Mouse (Mus musculus): ENCODE results near the gene Pgpep1.

- no peak for TF ChIP-seq CTCF (IDR thresholded peaks at IDR 0.05; ENCODE audit: extremely low read depth, insufficient read depth, insufficient read length, insufficient replicate concordance)
- TF ChIP-seq POLR2A (IDR thresholded peaks at IDR 0.05; ENCODE audit: low read depth, low read length): no peak
Observed at GRCm38 (mm10) chr8:70622220-70622619, 38.0 kb downstream of the Pgpep1 start.
